Mouse (Mus musculus) R1 (cell line): ENCODE measurements around the gene Gm7029.
A peak's percentile ranks its signal among the peaks of the same experiment; 100 is the strongest.
"Not testable (repeated sequence)": the region's sequence is repeated elsewhere in the genome, so short reads cannot be mapped to it uniquely, and the experiment has no call there.

ENCODE experiments used
- DNase-seq: peaks from one replicate; pipeline ENCODE4 v3.0.0-alpha.2; 2018; ENCODE audit warnings: low read depth, low spot score

The Gm7029 gene

DNA sequence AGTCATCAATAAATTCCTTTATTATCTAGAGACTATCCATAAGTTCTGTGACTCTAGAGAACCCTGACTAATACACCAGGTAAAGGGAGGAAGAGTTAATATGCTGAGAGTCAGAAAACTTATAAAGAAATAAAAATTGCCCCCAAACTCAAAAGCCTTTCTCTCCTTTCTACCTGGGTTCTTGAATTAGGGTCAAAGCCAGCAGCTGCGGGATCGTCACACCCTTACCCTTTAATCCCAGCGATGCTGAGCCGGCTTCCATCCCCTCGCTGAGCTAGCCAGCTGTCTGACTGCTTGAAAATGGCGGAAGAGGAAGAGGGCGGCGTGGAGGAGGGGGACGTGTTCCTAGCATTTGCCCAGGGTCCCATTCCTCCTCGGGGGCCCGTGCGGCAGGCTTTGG is at the start of gene Gm7029:
Gm7029 (plus strand) TSS at position 301 of the 400 bp plus-strand sequence.
- not testable (repeated sequence) for DNase-seq

DNA sequence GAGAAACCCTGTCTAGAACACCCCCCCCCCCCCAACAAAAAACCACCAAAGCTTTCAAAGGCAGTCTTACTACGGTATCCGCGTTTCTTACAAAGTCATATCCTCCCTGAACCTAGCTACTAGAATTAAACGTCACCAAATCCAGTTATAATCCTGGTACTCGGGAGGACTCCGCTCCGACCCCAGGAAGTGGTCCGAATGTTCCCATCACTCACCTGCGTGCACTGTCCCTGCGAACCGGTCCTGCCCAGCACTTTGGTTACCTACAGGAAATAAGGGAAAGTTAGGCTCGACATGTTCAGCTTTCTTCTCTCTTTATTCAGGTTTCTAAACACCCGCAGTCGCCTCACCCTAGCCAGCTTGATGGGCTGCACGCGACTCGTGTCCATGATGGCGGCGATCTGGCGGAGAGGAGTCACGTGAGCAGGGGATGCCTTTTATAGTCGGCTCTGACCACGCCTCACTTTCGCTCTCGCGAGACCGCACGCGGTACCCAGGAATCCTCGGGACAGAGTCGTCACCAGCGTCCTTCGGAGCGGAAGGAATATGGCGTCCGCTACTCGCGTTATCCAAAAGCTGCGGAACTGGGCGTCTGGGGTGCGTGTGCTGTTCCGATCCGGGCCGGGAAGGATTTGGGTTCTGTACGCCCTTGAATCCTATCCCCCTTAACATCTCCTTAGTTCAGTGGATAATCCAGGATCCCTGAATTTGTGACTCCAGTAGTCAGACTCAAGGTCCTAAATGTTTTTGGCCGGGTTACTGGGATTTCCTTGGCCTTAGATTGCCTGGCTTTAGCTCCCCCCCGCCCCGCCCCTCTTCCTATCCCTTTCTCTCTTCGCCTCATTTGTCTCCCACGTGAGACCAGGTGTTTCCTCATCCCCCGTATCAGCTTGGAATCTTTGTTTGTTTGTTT is 49.3 kb upstream of the Gm7029 start, which contains the start of the genes Rps28 and Ndufa7:
Rps28 (minus strand) TSS at position 479 of the 913 bp plus-strand sequence.
Ndufa7 (plus strand) TSS at position 489 of the 913 bp plus-strand sequence.
- DNase-seq, result peak; percentile 96

DNA sequence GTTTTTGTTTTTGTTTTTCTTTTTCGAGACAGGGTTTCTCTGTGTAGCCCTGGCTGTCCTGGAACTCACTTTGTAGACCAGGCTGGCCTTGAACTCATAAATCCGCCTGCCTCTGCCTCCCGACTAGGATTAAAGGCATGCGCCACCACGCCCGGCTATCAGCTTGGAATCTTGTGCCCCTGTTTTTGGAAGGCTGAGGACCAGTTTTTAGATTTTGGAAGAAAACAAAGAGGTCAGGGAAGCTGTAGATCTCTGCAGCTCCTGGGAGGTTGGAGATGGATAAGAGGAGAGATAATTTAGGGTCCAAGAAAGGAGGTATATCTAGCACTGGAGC is 48.7 kb upstream of the Gm7029 start:
- DNase-seq, result not testable (repeated sequence)

DNA sequence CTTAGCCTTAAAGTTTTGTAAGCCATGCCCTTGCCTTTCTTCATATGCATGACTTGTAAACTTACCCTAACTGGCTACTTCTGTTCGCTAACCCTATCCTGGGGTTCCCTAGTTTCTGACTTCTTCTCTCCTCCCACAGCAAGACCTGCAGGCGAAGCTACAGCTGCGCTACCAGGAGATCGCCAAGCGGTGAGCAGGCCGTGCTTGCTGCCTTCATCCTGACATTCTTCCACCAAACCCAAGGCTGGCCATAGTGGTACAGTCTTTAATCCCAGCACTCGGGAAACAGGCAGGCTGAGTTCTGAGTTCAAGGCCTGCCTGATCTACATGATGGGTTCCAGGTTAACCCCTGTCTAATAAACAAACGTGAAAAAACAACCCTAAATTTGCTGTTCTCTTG is 48.2 kb upstream of the Gm7029 start:
- no peak for DNase-seq

DNA sequence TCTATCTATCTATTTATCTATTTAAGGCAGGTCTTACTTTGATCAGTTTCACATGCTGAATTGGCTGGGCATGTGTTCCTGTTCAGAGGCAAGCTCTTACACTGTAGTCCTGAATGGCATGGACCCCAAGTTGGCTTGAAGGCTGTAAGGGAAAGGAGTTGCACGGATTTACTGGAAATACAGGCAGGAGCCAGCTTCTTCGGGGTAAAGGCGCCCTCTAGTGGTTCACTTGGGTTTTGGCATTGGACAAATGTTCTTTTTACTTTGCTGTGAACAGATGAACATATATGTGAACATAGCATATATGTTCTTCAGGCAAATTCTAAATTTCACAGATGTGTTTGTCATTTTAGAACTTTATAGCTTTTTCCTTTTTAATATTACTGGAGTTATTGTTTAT is 46.8 kb upstream of the Gm7029 start:
- peak; percentile 88 for DNase-seq

DNA sequence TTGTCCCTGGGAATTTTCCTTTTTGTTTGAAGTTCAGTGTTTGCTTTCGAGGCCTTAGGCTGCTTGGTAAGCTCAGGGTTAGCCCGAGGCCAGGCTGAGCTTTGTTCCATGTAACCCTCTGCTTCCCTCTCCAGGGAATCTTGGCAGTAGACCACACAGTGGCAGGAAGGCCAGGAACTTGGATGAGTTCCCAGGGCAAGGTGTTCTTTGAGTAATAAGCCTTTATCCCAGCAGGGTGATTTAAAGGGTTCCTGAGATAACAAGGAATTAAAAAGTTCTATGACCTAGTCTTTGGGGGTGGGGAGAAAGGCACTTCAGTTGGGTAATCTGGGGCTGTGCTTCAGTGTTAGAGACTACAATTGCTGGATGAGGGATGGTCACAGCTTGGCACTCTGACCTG is 44.7 kb upstream of the Gm7029 start:
- DNase-seq, result no peak

DNA sequence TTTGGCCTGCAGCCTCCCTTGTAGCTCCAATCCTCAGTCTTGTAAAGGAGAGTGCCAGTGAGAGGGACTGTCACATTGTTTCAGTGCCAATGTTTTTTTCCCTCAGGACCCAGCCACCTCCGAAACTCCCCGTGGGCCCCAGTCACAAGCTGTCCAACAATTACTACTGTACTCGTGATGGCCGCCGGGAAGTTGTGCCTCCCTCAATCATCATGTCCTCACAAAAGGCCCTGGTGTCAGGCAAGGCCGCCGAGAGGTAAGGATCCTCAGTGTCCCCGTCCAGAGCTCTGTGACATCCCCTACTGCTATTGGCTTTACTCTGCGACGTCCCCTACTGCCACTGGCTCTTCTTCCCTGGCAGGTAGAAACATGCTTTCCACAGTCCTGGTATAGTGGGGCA is 44.1 kb upstream of the Gm7029 start:
- no peak for DNase-seq

DNA sequence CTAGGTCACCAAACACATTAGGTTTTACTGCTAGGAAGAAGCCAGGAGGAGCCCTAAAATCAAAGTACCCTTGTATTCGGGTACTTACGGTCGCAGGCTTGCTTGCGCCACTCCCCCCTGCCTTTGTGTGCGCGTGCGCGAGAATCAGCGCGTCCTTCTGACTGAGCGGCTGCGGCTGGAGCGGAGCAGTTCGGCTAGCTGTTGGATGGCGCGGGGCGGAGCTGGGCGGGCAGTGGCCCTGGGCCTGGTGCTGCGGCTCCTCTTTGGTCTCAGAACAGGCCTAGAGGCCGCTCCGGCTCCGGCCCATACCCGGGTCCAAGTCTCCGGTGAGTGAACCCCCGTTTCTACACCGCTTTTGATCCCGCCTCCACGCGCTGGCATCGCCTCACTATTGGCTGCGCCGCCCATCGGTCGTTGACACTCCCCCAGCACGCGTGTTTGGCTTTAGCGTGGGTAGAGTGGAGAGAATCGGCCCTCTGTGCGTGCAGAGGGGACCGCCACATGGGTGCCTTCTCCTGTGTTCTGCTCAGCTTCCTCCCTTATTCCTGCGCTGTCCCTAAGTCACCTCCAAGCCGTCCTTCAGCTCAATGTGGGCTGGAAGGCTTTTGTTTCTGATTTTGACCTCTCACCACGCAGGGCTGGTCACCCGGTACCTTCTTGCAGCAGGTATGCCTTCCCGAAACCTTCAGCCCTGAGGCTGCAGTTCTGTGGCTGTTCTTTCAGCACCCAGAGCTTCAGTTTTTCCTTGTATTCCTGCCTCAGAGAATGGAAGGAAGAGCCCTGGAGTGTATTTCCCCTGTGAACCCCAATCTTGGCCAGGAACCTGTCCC is 30.5 kb upstream of the Gm7029 start, which contains the start of gene Cd320:
Cd320 (plus strand) TSS at position 126 of the 830 bp plus-strand sequence.
- DNase-seq, result peak; percentile 94

DNA sequence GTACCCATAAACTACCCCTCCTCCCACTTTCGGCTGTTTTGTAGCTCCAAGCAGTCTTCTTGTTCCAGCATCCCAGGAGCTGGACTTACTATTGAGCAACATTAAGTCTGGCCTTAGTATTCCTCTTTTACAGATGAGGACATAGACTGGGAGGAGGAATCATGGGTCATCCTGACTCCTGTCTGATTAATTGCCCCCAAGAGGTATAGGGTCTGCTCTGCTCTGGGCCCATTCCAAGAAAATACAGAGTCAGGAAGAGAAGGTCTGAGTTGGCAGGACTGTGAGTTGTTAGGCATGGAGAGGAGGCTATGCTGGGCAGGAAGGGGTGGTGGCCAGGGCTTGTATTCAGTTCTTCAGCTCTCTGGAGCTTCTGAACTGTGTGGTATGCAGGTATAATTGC is 29.4 kb upstream of the Gm7029 start:
- DNase-seq, result no peak

DNA sequence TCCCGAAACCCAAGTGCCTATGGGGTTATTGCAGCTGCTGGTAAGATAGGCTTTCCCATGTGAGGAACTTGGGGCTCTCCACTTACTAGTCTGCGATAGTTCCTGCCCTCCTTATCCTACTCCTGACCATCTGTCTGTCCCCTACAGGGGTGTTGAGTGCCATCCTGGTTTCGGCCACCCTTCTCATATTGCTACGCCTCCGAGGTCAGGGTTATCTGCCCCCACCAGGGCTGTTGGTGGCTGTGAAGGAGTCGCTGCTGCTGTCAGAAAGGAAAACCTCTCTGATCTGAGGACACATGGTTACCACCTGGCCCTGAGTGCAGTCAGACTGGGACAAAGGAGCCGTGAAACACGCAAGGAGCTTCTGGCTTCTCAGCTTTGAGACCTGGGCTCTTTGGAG is 25.5 kb upstream of the Gm7029 start:
- DNase-seq, result no peak

DNA sequence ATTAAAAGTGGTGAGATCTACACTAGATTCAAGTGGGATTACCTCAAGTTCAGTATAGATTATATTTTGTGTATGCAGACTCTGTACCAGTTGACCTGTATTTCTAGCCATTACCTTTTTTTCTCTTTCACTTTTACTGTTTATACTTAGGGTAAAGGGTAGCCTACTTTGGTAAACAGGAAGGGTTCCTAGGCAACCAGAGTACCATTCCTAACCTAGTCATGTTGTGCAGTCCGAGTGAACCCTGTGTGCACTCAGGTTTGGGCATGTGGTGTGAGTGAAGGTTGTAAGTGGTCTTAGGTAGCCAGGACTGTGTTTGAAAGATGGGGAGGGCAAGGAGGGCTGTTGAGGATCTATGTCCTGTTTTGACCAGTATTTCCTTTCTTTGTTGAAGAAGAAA is 22.3 kb upstream of the Gm7029 start:
- DNase-seq, result no peak

DNA sequence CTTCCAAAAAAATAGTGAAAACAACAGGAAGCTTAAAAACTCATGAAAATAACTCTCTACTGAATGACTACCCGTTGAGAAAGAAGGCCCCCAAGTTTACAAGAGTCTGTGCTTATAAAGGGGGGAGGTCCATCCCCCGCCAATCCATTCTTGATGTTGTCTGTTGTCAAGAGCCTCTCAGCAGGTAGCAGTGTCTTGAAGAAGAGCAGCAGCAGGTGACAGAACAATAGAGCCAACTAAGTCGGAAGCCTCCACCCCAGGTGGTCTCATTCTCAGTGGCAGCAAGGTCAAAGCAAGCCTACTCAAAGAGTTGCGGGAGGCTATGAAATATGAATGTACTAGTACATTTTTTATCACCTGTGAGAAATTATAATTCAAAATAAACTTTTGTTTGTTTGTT is 15.8 kb upstream of the Gm7029 start:
- peak; percentile 97 for DNase-seq

DNA sequence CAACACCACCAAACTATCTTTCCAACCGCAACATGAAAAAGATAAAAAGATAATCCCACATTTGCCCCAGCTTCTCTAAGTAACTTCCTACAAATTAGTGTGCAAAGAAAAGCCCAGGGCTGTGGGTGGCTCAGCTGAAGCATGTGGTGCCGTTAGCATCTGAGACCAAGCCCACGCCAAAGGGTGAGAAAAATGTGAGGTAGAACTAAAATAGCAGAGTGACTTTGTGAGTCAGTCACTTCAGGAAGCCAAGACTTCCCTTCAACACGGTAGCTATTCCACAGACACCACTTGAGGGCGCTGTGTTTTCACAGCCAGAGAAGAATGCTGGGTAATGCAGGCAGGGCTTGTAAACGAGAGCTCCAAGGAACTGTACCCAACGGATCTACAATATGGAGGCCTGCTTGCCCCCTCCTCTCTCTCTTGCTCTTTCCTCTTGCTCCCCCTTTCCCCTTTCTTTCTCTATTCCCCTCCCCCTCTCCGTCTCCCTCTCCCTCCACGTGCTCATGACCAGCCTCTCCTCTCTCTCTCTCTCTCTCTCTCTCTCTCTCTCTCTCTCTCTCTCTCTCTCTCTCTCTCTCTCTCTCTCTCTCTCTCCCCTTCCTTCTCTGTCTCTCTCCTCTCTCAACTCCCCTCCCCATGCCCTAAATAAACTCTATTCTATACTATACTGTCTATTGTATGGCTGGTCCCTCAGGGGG is 8.2 kb upstream of the Gm7029 start:
- peak; percentile 93 for DNase-seq

DNA sequence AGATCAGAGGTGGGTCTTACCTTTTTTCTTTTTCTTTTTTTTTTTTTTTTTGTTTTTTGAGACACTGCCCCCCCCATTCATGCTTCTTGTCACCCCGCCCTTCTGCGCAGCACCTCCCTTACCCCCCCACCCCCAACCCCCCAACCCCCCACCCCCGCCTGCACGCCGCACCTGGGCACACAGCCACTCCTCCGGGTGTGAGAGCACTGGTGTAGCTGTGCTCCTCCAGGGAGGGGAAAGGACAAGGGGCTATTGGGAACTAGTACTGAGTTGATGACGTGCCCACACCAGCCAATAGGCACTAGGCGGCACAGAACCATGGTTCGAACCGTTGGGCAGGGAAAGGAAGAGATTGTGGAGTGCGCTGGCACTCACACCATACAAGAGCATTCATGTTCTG is 774 bp downstream of the Gm7029 start:
- peak; percentile 49 for DNase-seq

DNA sequence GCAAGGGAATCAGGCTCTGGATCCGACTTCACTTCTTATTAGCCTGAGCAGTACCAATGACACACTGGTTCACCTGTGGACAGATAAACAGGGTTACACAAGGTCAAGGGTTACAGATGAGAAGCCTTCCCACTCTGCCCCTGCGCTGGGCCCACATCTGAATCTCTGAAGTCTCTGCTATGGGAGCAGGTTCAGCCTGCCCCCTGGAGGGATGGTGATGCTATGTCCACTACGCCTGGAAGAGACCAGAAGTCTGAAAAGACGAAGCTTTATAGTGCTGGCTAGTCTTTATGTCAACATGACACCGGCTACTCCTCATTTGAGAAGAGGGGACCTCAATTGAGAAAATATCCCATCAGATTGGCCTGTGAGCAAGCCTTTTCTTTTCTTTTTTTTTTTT is 2.2 kb downstream of the Gm7029 start:
- DNase-seq, result peak; percentile 70

DNA sequence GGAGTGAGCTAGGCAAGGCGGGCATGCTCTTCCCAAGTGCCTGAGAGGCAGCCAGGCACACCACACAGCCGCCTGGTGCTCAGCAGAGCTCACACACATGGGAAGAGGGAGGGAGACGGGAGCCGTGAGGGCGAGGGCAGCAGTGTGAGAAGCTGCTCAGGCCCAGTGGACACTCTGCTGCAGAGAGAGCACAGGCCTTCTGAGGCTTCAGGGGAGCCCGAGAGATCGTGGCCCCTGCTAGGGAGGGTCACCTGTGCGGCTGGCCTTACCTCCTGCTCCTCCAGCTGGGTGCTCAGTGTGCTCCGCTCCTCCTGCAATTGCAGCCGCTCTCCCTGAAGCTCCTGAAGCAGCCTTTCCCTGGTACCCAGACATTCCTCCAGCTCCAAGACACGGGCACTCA is 10.7 kb downstream of the Gm7029 start:
- not testable (repeated sequence) for DNase-seq

DNA sequence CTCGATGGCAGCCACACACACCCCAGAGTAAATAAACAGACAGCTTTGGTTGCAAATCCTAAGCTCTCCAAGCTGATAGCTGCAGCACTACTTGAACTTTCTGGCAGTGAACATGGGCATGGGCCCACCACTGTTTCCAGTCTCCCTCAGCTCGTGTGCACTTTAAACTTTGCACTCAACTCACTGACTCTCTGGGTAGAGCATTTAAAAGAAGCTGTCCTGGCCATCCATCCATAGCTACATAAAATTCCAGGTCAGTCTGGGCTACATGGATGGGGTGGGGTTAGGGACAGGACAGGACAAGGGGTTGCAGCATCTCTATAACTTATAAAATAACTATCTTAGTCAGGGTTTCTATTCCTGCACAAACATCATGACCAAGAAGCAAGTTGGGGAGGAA is 14.2 kb downstream of the Gm7029 start:
- DNase-seq, result not testable (repeated sequence)

DNA sequence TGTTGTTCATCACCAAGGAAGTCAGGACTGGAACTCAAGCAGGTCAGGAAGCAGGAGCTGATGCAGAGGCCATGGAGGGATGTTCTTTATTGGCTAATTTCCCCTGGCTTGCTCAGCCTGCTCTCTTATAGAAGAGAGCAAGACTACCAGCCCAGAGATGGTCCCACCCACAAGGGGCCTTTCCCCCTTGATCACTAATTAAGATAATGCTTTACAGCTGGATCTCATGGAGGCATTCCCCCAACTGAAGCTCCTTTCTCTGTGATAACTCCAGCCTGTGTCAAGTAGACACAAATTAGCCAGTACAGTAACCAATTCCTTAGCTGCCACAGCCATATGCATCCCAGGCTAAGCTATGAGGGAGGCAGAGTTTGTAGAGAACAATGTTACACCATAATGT is 14.6 kb downstream of the Gm7029 start:
- not testable (repeated sequence) for DNase-seq

DNA sequence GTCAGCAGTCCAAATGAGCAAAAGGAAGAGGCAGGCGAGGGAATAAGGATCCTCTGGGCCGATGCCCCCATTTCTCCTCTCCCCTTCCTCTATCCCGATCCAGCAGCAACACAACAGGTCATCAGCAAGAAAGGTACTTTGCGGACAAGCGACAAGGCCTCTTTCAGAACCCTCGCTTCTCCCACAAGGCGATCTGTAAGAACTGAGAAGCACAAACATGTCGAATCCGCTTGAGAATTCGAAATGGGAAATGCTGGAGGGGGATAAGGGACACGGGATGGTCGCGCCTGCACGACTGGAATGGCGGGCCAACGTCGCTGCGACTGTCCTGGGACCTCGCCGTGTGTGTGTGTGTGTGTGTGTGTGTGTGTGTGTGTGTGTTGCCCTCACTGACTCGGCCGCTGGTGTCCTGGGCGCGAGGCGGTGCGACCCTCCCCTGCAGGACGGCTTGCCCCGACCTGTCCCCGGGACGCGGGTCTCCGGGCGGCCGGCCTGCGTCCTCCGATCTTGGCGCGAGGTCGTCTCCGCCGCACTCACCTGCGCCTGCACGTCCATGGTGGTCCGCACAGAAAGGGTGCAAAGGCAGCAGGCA is 16.4 kb downstream of the Gm7029 start:
- not testable (repeated sequence) for DNase-seq

DNA sequence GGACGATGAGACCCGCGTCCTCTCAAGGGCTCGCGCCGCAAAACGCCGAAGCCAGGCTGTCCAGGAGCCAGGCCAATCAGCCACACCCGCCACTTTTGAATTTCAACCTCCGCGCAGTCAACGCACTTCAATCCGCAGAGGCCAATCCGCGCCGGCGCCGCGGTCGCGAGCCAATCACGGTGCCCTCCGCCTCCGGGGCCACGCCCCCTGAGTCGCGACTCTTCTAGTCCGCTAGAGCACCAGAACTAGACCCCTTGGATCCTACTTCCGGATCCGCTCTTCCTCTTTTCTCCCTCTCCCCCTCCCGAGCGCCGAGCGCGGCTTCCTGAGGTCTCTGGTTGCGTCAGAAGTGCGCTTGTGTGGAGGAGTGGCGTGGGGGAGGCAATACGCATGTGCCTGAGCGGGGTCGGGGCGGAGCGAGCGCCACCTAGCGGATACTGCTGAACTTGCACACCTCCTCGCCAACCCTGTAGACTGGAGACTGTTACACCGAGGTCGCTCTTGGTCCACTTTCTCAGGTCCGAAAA is 17.0 kb downstream of the Gm7029 start, which contains the start of gene Kifc1:
Kifc1 (minus strand) TSS at position 129 of the 527 bp plus-strand sequence.
- DNase-seq, result peak; percentile 100

DNA sequence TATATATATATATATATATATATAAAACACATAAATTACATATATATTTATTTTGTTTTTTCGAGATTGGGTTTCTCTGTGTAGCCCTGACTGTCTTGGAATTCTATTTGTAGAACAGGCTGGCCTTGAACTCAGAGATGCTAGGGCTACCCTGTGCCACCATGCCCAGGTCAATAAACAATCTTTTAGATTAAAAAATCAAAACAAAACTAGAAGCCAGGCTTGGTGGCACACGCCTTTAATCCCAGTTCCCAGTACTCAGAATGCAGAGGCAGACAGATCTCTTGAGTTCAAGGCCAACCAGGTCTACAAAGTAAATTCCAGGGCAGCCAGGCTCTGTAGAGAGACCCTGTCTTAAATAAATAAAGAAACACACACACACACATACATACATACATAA is 17.7 kb downstream of the Gm7029 start:
- DNase-seq, result no peak
